Mouse (Mus musculus): ENCODE measurements at regions not wholly inside any gene's neighbourhood (a gene's known extent, or its start where the extent isn't known, plus 50 kb on each side); places are given as distances from the start of the nearest gene placed in this dataset.

DNA sequence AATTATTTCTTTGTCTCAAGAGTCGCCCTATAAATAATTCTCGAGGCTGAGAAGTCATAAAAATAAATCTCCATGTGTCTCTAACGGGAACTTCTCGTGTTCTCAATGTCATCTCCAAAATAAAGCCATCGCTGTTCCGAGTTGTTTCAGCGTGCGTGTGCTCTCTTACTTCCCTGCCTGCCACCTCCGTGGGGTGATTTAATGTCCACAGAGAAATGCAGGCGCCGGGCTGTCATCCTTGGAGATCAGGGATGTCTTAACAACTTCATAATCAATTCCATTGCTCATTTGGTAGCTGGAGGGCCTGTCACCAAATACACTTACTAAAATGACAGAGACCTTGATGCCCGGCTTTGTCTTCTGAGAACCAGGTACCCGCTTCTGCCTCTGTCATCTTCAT, 161.8 kb downstream of the Pmp22 start:
- DNase-seq: no peak

DNA sequence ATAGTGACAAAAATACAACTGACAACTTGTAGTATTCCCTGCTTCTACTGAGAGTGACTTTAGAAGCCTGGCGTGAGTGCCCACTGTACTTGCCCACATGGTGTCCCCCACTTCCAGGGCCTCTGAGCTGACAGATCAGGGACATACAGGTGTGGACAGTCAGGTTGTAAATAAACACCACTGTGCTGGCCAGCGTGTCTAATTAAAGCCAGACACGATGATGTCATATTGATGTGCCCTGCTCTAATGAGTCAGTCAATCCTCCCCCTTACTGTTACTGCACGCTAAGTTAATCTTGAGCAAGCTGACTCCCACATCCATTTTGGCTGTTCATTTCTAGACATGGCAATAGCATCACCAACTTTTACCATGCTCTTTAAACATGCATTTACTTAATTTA, 164.7 kb downstream of the Pmp22 start:
- no peak for DNase-seq

DNA sequence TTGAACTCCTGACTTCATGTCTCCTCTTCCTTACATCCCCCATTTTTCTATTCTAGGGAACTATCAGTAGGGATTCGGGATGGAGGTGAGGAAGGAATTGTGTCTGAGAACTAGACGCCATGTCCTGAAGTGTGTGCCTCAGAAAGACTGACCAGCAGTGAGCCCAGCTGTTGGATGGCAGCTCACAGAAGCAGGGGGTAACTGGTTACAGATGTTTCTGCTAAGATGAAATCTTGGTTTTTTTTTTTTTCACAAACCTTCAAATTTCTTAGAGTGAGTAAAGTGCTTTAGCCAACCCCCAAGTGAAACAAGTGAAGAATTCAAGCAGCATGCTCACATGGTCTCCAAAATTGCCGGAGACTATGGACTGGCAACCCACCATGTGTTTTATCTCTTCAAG, 165.7 kb downstream of the Pmp22 start:
- DNase-seq: no peak

DNA sequence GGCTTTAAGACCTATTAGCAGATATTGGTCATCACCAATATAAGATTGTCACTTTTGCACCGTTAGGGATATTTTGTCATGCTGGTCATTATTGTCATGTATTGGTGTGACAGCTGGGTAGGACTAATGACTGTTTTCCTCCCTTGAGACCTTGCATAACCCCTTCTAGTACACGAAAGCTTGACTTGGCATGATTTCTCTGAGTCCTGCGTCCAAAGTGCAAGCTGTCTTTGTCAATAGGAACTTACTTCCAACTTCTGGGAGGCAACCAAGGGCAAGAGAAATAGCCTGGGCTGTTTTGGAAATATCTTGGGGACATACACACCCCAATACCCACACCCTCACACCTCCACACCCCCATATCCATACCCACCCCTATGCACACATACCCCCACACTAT, 167.7 kb downstream of the Pmp22 start:
- DNase-seq: no peak

DNA sequence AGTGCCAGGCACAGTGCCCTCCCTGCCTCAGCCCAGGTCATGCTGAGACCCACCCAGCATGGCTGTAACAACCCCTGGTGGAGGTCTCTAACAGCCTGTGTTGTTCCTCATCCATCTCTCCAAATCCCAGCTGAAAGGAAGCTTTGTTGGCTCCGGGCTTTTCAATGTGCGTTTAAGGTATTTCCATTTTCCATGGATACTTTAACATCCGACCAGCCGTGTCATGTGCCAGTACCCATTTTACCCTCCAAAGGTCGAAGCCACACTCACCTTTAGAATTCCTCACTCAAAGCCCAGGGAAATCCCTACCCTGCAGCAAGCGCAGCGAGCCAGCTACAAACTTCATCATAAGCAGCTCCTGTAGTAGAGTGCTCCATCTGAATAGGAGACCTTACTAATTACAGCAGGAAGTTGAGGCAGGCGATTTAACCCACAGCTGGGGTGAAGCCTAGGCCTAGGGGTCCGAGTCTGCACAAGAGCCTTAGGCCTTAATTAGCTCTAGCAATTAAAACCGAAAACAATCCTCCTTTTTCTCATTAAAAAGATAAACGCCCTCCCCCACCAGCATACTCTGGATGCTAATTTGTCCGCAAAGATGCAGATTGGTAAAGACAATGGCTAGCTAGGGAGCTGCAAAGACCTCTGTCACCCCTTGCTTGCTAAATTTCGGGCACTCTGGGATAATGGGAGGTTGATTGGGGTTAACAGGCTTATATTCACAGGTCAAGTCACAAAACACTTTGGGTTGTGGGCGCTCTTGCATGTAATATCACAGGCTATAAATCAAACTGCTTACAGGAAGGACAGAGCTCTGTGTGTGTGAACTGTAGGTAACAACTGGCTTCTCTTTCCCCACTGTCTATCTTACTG, 171.2 kb downstream of the Pmp22 start:
- DNase-seq: no peak

DNA sequence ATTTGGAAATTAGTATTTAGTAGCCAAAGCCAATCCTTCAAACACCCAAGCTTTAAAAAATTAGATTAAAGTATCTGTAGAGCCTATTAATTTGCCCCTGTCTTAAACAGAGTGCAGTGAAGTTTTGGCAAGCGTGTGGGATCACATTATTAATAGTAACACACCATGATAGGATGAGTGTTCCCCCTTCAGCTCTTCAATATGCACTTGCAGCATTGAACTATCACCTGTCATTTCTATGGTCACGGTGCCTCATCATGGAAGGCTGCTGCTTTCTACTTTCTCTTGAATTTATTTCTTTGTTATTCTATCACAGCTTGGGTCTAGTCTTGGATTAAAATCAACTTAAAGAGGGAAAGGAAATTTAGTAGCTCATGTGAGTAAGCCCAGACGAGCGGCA, 196.4 kb downstream of the Pmp22 start:
- DNase-seq: no peak

DNA sequence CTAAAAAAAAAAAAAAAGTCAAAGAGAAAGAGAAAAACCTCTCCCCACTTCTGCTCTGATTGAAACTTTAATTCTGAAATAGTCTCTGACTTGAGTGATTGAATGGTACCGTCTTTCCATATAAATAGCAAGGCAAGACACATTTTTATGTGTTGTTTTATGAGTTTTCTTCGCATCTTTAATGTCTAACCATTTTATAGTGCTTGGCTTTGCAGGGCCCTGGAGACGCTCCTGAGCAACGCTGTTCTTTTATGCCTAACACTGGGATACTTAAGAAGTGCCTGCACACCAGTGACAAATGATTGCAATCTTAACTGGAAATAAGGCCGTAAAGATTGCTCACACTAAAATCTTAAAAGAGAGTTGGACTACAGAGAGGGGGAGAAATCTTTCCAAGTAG, 198.1 kb downstream of the Pmp22 start:
- no peak for DNase-seq

DNA sequence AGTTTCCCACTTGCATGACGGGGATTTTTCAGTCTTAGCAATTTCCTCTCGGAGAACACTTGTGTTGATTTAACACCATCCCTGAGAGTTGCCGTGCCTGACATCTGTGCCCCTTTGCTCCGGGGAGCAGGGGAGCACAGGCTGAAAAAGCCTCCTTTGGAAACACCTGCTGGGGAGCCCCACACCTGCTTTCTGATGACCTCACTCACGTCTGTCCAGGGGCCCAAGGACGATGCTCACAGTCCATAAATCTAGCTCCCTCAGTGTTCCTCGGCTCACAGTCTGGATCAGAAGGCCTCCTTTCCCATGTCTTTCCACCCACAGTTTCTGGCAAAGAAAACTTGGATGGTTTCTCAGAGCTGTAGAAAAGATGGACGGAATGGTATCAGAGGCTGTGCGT, 208.7 kb downstream of the Pmp22 start:
- DNase-seq: no peak

DNA sequence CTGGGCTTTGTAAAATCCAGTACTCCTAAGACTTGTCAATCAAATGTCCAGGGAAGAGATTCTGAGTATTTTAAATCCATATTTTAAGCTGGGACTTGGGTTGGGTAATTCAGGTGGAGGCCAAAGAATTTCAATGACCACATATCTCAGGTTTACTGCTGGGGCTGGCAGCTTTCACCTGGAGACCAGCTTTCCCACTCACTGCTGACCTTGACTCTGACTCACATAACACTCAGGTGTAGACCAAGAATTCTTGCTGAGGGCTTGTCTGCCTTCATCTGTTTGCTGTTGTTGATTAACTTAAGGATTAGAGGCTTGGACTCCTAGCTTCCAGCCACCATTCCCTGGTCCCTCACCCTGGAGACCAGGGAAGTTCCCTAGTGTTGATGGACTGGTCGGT, 209.5 kb downstream of the Pmp22 start:
- no peak for DNase-seq

DNA sequence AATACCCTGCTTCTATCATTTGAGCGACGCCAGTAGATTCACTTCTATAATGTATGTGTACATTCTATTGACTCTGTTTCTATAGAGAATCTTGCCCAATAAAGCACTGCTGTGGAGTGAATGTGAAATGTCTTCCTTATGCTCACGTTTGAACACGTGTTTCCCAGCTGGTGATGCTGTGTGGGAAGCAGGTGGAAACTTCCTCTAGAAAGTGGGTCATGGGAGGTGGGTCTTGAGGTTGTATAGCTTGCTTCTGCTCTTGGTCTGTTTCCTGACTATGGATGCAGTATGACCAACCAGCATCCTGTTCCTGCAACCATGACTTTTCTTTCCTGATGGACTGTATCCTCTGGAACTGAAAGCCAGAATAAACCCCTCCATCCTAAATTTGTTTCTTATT, 216.9 kb downstream of the Pmp22 start:
- no peak for DNase-seq

DNA sequence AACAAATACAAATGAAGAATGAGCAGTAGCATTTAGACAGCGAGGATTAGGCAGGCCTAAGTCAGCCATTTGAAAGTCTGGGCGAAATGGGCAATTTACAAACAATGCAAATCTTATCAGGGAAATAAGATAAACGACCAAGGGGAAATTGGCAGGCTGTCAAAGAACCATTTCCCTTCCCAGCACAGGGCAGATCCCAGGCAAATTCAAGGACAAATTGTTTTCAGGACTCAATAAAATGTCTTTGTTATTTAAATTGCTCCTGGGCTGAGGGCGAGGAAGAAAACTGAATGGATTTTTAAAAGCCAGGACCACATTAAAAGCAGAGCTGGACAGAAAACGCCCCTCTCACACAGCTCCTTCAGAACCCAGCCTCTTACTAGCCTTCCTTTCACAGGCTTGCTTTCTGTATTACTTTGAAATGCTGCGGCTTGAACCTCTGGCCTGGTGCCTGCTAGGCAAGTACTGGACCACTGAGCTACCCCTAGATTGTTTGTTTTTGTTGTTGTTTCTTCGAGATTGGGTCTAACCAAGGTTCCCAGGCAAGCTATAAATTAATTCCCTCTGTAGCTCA, 221.4 kb downstream of the Pmp22 start:
- DNase-seq: peak; percentile 57

DNA sequence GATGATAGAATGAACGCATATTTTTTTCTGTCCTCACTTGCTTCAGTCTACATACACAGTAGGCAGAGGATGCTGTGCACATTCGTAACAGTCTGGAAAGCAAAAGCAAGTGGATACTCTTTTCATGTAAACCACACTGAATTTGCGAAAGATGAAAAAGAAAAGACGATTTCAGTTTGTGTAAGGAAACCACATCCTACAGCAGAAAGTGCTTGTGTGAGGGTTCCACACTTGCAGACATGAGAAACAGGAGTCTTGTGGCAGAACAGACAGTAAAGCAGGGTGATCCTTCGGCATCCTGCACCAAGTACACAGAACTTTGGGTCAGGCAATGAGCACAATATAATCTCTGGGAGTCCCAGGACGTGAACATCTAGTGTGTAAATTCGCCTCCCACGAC, 223.2 kb downstream of the Pmp22 start:
- DNase-seq: no peak

DNA sequence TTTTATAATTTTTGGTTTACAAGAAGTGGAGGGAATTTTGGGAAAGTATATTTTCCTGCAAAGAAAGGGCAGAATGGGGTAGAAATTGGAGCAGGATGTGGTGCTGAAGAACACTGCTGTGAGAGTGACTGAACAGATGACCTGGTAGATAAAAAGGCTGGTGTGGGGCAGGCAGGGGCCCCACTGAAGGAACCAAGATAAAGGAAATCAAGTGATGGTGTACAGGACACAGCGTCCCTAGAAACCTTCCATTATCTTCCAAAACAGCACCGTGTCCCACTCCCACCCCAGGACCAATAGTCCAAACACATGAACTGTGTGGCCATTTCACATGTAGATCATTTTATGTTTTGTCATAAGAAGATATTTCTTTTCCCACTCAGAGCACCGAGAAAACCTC, 224.2 kb downstream of the Pmp22 start:
- no peak for DNase-seq

DNA sequence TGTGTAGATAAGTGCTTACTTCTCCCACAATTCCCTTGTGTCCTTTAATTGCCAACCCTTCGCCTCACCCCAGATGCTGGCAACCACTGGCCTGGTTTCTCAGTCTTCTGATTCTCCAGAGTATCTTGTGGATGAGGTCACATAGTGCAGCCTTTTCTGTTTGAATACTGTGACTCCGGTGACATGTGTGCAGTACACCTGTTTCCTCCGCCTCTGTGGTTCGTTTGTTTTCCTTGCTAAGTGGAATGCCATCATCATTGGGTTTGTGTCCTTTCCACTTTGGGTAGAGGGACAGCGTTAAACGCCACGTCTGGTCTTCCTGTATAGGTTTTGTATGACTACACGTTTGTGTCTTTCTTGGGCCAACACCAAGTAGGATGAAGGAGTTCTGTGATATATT, 224.9 kb downstream of the Pmp22 start:
- DNase-seq: no peak

DNA sequence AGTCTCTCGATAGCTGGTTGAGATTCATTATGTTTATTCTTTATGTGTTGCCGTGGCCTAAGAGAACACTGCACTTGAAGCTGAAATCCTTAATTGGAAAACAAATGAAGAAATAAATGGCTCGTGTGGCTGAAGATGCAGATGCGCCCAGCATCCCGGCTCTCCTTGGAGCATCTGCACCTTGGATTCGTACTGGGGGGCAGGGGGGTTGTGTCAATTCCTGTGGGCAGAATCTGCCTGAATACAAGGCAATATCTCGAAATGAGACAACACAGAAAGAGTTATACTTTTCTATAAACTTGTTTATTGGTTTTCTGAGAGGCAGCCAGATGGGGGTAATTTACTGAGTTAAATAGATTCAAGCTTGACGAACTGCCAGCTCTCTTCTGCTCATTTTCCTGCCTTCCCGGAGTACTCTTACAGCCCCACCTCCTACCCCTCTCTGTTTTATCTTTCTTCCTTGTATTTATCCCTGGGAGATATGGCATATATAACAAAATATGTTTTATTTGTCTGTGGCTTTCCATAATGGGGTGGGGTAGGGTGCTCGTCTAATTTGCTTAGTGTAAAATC, 229.1 kb downstream of the Pmp22 start:
- DNase-seq: no peak

DNA sequence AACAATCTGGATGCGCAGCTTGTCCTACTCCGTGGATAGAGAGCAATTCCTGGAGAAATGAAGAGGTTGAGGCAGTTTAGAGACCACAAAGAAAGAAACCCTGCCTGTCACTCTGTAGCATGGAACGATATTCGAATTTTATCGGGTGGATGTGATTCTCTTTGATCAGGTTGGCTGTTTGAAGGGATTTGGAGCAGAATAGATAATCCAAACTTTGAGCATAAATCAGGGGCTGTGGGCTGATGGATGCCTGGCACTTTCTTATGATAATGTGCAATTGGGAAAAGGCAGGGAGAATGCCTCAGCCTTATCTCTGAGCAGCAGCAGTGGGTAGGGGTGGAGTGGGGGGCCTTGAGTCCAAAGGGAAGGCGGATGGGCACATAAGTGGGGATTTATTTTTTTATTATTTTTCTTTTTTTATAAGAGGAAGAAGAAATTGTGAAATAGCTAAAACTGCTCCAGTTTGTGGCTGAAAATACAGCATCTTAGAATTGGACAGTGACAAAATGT, 239.0 kb downstream of the Pmp22 start:
- no peak for DNase-seq

DNA sequence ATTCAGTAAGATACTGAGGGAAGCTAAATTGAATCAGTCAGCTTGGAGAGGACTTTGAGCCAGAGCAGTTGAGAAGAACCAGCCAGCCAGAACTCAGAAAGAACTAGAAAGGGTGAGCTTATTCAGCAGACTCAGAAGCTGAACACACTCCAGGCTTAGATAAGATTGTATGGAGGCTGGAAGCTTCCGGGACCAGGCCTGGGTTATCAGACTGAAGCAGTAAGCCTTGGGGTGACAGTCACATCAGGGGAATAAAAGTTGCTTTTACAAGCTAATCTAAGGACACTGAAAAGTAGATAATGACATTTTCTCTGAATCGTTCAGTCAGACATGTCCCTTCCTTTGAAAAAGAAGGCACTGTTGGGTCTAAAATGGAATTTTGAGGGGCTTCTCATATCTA, 240.7 kb downstream of the Pmp22 start:
- DNase-seq: no peak

DNA sequence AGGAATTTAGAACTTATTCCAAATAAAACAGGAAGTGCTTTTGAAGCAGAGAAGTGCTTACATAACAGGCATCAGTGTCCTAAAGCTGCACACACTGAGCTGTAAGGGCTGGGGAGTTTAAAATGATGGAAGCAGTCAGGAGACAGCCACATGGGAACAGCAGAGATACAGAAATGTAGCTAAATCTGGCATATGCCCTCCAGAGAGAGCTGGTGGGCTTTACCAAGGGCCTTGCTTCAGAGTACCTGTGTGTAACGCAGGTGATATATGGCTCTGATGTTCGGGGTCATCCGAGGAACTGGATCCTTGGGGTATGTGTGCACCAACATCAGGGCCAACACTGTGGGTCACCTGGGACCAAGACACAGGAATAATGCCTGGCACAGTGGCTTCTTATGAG, 247.5 kb downstream of the Pmp22 start:
- no peak for DNase-seq

DNA sequence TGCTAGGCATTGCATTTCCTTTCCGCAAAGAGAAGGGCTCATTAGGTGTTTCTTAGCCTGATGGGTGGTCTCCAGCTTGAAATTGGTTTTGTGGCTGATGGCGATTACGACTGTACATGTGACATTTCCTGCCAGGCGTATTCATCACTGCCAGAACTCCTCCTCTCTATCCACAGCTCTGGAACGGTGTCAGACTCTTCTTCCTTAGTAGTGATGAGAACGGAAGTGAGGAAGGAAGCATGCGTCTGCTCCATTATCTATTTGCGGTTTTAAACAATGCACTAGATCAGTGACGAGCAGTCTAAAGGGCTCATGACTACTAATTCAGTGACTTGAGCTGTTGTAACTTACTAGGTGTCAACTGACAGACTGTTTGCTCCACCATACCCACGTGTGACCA, 248.2 kb downstream of the Pmp22 start:
- DNase-seq: peak; percentile 6

DNA sequence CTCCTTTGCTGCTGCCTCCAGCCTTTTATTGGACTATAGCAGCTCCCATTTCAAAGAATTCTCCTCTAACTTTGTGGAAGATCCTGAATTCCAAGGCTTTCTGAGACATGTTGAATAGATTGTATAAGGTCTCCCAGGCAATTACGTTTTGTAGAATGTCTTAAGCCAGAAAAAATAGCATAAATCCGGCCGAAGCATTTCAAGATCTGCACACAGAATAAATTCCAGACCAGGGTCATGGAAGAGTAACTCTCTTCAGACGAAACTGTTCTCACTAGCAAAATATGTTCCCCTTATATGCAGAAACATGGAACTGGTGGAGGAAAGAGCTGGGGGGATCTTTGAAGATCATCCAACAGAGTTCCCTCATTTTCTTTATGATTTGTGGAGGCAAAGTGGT, 259.5 kb downstream of the Pmp22 start:
- DNase-seq: no peak

DNA sequence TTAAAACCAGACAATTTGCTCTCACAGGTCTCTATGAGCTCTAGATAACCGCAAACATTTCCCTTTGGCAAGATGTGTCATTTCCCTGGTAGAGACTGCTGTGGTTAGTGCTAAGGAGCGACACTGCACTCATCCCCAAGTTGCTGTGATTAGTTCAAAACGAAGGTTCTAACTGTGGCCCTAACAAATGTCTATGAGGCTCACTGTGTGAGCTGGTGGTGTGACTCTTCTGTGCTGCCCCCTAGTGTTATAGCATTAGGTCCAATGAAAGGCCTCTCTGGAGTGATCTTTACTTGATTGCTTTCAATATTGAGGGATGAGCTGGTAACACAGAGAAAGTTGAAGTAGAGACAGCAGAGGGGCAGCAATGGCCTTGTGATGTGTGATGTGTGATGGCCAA, 262.7 kb downstream of the Pmp22 start:
- peak; percentile 12 for DNase-seq

DNA sequence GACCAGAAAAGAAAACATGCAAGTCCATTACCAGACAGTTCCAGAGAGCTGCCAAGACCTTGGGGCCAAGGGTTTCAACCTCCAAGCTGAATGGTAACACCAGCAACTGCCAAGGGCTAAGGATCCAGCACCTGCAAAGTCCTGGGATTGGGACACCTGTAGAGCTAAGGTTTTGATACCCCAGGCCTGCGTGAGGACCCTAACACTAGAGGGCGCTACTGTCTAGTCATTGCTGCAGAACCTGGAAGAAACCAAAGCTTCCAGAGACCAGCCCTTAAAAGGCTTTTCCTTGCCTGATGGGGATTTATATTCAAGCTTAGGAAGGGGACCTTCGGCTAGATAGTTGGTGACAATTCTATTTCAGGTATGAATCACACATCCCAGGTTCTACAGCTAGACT, 263.6 kb downstream of the Pmp22 start:
- DNase-seq: peak; percentile 25

DNA sequence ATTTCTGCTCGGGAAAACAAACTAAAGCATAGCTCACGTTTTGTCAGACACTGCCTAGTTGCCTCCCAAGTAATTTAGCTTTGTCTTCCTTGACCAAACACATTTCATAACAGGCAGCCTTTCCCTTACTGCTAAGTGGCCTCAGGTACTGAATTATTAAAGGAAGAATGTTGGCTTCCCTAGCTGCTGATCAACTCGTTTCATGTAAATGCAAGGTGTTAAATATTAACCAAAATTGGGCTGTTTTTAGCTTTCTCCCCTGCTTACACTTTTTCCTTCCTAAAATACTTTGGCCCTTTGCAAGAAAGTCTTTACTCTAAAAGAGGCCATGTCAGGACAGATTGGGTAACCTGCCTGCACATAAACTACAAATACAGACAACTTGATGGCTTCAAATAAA, 265.4 kb downstream of the Pmp22 start:
- no peak for DNase-seq

DNA sequence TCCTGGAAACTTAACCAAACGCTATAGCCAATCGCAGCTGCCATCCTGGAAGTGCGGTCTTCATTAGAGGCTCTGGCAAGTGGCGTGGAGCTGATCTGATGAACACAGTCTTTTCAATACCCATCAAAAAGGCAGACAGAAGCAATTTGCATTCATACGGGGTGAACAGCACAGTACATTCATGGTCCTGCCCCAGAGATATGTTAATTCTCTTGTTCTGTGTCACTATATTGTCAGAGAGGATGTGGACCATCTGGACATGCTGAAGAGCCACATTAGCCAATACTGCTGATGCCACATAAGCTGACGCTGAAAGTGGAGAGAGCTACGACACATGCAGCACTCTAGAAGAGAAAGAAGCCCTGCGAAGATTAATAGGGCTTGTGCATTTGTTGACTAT, 267.6 kb downstream of the Pmp22 start:
- DNase-seq: no peak

Measured in lung, postnatal 14 days (tissue).